Mouse (Mus musculus): ENCODE measurements around the gene Rnasek.

DNA sequence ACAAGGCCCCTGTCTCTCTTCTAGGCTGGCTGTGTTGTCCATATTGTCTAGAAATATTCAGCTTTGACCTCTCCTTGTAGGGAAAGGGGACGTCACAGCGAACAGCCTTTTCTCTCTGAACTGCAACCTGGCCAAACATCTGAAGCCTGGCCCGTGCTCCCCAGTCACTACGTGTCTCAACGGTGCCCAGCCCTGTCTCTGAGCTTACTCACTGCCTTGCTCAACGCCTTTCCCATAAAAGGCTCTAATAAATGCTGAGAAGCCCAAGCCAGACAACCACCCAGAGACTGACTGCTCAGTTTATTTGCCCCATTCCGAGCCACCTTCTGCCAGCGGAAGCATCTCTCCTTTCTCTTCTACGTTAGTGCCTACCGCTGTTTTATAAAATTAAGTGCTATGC lies 48.5 kb upstream of the Rnasek start:
- TF ChIP-seq POLR2A (IDR thresholded peaks at IDR 0.05; ENCODE audit: borderline replicate concordance, insufficient read depth, low read length) = no peak
- TF ChIP-seq CTCF (IDR thresholded peaks at IDR 0.05; ENCODE audit: borderline replicate concordance, insufficient read depth, low read depth, low read length) = no peak
